Mouse (Mus musculus) embryo, embryonic 9.5 days (tissue): ENCODE data around the gene Defb29.

Source experiments
- DNase-seq: peaks from one replicate; pipeline ENCODE4 v3.0.0-alpha.2; 2017; ENCODE audit errors: extremely low spot score

The Defb29 gene

GRCm38 (mm10) chr2:152500863-152501229 lies 39.1 kb downstream of the Defb29 start:
- no peak for DNase-seq

GRCm38 (mm10) chr2:152500204-152500862 lies 39.6 kb downstream of the Defb29 start:
- no peak for DNase-seq

GRCm38 (mm10) chr2:152498020-152498419 lies 41.9 kb downstream of the Defb29 start:
- no peak for DNase-seq

- DNase-seq, result no peak
Measured at GRCm38 (mm10) chr2:152493151-152493550, 46.7 kb downstream of the Defb29 start.

- DNase-seq, result no peak
Measured at GRCm38 (mm10) chr2:152490038-152490437, 49.9 kb downstream of the Defb29 start, which contains the start of gene Defb22. Defb22 (minus strand) TSS chr2:152490138.
